Mouse (Mus musculus) layer of hippocampus, adult 8-10 months (tissue): ENCODE data around the gene Fabp6. TPM values are rescaled to one million over a fixed set of nuclear protein-coding genes. Genes with fewer than 3 reads are reported as not detected.

Source experiments
- DNase-seq, 2 experiments: peaks; one replicate each; pipeline ENCODE4 v3.0.0; 2022; ENCODE audit warnings: low spot score in 2 of 2
- total RNA-seq, 4 experiments: library from RNA; stranded (reverse); gene quantifications; 2 replicates each; pipeline ENCODE4 v1.2.4; 2022

Fabp6 gene
- total RNA-seq, 4 experiments from 2014 or later = not detected

DNA sequence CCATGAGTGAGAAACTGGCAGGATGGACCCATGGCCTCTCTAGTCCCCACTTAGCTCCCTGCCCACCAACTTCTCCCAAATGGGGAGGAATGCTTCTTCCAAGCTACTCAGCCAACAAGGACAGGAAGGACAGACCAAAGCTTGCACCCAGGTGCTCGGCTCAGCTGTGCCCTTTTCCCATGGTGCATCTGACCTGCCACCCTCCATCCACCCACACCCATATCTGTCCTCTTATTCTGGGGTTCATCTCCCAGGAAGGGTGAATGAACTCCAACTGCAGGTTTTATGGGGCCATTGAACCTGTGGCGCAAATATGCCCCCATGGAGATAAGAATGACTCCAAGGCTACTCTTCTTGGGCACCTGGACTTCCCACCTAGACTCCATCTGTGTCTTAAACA lies 2.9 kb upstream of the Fabp6 start:
- DNase-seq = no peak

DNA sequence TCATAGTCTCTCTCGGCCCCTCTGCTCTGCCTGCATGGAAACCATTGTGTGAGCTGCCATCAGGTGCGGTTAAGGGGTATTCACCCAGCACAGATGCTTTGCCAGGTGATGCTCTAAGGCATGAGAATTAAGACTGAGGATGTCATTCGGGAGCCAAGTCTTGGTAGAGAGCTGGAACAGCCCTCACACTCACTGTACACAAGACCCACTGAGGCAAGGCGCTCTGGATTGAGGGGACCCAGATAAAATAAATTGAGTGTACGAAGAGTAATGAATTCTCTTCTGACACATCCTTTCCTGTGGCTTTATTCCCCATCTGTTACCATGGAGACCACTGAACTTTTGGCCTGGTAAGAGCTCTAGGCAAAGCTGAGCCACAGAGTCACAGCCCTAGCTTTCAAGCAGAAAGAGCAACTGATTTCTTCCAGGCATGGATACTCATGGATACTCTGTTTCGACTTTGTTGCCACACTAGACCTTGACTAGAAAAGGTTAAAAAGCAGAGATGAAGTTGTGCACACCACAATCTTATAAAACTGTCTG lies 11.7 kb downstream of the Fabp6 start:
- no peak for DNase-seq

DNA sequence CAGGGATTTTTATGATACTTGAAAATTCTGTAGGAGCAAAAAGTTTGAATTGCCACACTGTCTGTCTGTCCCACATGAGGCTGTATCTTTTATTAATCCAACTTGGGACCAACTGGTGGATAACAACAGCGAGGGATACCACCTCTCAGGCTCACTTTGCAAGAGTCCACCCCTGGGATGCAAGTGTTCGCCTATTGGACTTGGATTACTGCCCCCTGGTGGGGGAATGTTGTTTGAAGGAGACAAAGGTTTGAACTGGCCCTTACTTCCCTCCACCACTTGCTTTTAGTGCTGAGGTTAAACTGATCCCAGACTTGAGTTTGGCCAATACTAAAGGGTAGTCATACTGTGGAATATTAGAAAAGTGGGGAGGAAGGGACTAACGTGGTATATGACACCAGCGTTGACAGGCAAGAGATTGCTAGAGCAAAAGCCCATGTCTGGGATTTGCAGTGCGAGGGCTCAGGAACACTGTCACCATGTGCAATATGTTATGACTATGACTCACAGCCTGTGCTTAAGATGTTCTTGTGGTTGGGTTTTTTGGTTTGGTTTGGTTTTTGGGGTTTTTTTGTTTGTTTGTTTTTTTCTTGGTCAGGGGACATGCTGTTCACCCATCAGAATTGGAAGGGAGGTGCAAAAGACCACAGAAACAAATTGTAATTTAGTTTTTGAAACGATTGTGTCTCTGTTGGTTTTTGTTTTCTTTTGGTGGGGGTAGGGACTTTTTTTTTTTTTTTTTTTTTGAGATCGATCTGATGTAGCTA lies 14.8 kb downstream of the Fabp6 start, which contains the start of gene 4933415A04Rik:
Gene 4933415A04Rik, plus strand, starts transcription at position 717 of the 767 bp plus-strand sequence.
- peak; percentile 22 to 58 for DNase-seq

DNA sequence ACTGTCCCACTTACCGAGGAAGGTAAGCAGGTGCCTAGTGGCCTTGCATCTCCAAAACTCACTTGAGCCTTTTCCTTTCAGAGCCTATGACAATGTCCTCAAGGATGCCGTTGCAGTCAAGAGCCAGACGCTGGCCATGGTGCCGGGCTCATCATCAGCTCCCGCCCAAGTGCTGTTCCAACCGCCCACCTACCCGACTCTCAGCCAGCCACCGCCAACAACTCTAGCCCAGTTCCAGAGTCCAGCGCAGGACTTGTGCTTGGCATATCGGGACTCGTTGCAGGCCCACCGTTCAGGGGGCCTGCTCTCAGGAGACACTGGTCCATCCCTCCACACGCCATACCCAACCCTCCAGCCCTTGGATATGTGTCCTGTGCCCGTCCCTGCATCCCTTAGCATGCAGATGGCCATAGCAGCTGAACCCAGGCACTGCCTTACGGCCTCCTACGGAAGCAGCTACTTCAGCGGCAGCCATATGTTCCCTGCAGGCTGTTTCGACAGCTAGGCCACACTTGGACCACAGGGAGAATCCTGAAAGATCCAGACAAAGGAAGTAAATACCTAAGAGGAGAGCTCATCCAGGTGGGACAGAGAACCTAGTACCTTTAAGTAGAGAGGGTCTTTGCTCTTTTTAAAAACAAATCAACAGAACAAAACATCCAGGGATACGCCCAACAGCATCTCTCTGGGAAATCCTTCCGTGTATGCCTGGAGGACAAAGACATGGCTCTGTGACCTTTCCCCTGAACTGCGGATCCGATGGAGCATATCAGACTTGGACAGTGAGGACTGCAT lies 15.9 kb downstream of the Fabp6 start:
- peak; percentile 19 to 37 for DNase-seq

DNA sequence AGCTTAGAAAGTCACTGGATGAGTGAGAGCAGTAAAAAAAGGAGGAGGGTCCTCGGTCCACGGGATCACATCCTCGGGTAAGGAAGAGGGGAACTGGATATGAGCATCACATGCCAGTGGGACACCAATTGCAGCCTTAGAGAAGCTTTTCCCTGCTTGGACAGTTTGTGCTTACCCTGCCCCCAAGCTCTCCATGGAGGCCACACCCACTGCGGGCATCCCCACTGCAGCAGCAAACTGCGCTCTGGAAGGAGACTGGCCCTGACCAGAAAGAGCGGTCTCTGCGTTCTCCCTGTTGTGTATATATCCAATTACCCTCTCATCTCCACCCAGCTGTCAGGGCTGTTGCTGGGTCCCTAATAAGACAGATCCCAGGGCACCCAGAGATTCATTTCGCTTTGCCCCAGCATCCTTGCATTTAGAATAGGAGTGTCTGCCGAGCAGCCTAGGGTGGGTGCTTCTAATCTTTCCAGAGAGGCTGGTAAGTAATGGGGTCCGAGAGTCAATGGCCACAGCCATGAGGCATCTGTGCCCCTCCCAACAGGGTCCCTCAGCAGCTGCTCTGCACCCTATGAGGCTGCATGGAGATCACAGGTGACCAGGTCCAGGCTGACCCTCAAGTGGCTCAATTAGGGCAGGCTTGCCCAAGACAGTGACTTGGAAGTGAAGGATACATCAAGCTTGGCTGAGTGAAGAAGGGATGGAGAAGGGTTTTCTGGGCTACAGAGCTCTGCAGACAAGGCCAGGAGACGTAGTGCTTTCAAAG lies 23.4 kb downstream of the Fabp6 start:
- no peak for DNase-seq

DNA sequence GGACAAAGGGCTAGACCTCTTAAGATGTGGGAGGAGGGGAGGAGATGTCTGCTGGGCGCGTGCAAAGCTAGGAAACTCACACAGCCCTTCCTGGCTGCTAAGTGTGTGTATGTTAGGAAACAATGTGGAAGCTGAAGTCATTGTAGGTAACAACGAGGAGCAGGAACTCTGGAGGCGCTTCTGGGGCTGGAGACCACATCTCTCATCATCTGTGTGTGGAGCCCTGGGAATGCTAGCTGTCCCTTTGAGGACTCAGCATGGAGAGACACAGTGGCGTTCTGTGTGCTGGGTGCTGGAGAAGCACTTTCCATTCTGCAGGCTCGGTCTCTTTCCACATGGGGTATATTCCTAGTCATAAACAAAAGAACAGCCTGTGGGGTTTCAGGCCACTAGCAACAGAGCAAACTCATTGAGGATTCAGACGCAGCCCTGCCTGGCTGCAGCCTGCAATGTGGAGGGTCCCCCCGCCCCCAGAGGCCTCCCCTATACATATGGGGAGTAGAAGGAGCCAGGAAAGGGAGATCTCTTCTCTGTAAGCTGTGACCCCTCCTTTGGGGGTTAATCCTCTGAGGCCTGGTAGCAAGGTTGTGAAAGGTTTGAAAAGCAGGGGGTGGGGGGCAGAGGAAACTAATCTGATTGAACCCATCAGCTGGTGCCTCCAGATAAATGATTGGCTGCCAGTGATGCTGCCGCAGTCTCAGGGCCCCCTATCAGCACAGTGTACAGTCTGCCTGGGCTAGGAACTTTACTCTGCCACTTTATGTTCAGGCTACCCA lies 25.8 kb downstream of the Fabp6 start:
- DNase-seq = no peak

DNA sequence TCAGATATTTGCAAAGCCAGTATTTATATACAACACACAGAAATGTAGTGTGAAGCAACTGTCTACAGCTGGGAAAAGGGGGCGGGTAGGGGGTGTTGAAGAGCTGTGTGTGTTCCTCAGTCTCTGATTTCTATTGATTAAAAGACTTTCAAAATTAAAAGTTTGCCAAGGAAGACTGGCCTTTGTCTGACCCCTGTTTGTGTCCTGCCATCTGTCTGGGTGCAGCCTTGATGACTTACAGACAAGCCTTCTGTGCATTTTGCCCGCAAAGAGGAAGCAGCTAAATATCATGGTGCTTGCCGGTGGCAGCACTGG lies 26.3 kb downstream of the Fabp6 start:
- no peak for DNase-seq

DNA sequence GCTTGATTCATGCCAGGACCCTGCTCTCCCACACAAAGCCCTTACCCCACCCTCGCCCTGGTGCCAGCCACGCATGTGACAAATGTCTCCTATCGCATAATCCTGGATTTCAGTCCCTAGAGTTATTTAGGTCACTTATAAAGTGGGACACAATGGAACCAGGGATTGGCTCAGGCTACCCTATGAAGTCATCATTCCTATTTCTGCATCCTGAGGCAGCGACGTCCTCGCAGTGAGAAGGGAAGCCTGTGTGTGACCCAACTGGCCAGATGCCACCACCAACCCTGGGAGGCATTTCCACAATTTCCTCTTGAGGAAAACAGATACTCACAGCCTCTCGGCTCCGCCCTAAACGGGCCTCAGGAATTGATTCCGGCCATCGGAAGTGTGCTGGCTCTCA lies 31.7 kb downstream of the Fabp6 start:
- peak in 1 of 2 experiments; percentile 40 for DNase-seq

DNA sequence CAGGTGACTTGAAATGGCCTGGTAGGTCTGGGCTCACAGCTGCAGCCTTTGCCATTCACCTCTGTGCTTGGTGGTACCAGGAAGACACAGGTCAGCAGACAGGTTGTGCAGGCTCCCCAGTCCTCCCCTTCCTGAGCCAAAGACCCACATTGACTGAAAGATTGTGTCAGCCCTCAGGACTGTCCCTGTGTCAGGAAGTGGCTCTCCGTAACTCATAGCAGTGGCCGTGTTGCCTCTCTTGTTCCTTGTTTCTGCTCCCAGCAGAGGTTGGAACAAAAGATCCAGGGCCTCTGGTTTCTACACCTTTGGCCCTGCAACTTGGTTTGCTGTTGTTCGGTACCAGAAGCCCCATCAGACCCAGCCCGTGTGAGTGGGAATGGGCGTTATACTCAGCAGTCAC lies 32.2 kb downstream of the Fabp6 start:
- DNase-seq = no peak

DNA sequence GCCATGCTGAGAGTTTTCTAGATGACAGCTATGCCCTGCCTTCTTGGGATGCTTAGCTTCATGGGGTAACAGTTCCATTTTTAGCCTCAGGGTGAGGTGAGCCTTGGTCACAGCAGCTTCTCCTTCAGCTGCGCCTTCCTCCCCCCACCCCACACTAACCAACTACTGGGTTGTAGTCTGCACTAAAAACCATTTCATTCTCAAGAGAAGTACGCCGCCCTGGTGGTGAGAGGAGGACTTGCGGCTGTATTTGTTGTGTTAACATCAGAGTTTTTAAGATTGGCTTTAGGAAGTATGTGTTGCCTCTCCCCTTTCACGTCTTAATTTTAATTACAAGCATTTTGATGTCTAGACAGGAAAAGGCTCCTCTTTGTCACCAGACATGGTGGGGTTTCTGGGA lies 33.1 kb downstream of the Fabp6 start:
- DNase-seq = peak in 1 of 2 experiments; percentile 50

DNA sequence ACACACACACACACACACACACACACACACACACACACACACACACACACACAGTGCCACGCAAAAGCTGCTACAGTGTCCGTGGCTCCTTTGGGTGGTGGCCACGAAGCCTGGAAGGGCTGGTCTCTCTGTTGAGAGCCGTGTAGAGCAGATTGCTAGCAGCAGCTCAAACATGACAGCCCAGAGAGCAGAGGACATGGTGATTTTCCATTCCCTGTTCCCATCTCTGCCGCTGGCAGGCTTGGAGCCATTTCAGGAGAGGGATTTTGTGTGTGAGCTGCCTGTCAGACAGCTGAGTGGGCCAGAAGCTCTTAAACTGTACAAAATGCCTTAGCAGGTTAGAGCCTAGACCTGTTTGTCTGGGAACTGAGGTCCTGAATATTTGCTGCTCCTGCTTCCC lies 34.6 kb downstream of the Fabp6 start:
- no peak for DNase-seq

DNA sequence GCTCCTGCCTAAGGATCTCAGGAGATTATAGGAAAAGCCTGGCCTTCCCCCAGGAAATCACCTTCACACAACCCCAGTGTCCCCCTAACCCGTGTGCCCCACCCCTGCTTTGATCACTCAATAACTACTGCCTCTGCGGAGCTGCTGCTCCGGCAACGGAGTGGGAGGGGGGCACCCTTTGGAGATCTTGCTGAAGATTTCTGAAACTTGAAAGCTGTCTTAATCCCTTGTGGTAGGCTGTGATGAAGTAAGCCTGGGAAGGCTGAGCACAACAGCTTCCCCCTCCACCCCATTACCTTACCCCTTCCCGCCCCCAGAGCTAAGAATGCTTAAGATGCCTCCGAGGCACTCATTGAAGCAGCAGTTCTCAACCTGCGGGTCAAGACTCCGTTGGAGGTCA lies 35.5 kb downstream of the Fabp6 start:
- no peak for DNase-seq

DNA sequence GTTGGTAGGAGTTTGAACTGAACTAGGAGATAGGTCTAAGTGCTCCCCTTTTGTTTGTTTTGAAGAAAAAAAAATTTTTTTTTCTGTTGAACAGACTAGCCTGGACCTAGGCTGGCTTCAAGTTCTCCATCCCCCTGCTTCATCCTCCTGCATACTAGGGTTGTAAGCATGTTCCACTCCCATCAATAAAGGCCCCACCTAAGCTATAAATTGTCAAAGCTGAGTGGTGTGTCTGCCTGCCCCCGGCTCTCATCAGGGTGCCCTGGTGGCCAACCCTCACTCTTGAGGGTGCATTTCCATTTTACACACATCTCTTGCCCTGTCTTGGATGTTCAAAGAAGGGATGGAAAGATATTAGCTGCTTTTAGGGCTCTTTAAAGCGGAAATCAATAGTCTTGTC lies 35.9 kb downstream of the Fabp6 start:
- DNase-seq = no peak

DNA sequence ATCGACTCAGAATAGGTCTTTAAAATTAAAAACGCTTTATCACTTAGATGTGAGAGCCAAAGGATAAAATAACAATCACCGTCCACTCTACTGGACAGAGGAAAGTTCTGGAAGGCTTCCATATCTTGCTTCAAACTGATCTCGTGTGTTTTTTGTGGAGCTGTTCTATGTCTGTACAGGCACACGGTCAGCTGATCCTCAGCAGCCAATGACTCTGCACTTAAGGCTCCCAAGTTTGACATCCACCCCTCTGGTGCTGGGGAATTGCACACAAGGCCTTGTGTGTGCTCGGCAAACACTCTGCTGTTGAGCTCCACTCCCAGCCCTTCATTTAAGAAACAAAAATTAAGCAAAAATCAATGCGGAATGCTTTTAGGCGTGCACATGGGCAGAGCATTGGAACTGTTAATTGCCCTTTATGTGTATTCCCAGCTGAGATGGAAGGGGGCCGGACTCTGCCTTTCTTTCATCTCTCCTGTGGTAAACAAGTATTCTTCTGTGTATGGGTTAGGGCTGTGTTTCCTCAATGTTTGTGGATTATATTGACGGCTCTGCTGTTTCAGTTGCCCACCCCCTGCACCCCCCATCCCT lies 37.6 kb downstream of the Fabp6 start:
- no peak for DNase-seq

DNA sequence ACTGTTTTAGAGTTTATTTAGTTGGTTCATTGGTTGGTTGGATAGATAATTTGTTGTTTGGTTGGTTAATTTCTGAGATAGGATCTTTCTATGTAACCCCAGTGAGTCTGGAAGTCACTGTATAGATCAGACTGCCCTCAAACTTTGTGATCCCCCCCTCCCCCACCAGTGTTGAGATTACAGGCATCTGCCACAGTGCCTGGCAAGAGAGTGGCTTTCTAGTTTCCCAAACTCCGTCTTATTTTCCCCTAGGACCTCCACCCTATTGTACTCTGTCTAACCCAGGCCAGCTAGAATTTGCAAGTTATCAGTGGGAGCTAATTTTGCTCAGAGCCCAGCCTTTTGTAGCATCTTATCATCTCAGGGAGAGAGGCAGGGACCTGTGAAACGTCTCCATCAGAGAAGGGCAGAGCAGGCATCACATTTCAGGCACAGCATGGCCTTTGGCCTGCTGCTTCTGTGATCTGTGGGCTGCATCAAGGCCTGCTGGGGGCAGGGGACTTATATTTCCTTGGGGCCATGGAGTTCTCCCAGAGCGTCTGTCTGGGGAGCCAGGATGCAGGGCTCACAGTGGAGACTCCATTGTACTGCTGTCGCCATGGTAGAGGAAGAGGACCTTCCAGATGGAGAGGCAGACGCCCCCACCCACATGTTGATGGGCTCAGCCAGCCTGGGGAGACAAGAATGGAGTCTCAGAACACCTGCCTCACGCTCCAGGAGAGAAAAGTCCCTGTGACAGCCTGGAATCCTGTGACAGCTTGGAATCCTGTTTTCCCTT lies 41.6 kb downstream of the Fabp6 start:
- peak; percentile 81 to 82 for DNase-seq

DNA sequence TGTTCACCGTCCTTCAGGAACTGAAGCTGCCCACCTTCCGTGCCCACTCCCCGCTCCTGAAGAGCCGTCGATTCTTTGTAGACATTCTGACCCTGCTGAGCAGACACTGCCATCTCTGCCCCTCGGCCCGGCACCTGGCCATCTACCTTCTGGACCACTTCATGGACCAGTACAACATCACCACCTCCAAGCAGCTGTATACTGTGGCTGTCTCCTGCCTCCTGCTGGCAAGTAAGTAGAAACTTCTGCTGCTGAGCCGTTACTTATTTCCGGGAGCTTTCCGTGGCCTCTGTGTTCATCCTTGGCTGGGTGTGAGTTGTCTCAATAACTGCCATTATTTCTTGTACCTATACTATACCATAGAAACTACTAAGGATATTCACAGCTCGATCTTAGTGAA lies 44.8 kb downstream of the Fabp6 start:
- DNase-seq = no peak

DNA sequence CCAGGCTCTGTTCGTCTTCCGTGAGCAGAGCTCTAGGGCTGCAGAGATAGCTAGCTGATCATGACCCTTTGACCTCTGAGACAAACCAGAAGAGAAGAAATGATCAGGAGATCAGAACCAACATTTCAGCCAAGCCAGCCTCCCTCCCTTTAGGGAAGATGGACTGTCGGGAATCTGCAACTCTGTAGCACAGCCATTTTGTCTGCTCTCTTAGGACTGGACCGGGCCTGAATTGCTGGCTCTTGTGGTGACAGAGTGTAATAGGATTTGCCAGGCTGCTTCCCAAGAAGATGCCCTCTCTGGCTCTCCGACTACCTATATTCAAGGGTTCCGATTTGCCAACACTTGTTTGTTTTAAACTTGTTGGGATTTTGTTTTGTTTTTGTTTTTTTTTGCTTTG lies 48.7 kb downstream of the Fabp6 start:
- DNase-seq = no peak

DNA sequence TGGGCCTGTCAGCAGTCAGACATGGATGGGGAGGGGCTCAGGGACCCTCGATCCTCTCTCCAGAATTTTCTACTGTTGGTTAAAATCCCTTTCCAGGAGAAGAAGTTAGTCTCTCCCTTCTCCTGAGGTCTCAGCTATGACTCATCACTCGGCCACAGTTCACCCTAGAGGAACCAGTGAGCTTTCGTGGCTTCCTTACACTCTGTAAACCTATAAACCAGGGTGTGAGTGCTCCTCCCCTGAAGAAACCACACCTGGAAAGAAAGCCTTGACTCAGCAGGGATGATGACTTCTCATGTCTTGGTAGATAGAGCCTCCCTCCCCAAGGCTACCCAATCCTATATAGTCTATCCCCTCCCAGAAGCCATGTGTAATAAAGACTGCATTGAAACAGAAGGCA lies 49.6 kb downstream of the Fabp6 start:
- DNase-seq = no peak

DNA sequence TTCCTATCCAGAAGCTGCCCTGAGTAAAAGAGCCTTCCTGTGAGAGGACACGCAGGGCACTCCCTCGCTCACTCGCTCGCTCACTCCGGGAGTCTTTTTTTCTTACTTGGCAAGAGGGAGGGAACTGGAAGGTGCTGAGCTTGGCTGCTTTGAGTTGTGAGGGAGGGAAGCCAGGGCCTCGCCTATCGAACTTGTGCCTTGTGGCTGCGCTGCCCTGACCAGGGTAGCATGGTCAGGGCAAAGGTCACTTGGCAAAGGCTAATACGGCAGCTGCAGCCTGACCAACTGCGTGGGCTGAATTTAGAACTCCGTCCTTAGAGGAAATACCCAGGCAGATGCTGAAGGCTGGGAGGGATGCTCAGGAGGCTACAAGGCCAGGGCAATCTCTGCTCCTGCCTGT lies 51.6 kb downstream of the Fabp6 start:
- DNase-seq = no peak
